Mouse (Mus musculus): ENCODE measurements around the gene Tpo. TPM values are rescaled to one million over a fixed set of nuclear protein-coding genes. Genes with fewer than 3 reads are reported as not detected.

The Tpo gene
- total RNA-seq (2012; rRNA removed) (not detected in 2 replicates), polyA plus RNA-seq (2012; ENCODE audit: insufficient read depth in 1 of 2, insufficient read length in 2 of 2, low read depth in 1 of 2, low replicate concordance in 2 of 2, missing spikeins in 1 of 2) (not detected)

DNA sequence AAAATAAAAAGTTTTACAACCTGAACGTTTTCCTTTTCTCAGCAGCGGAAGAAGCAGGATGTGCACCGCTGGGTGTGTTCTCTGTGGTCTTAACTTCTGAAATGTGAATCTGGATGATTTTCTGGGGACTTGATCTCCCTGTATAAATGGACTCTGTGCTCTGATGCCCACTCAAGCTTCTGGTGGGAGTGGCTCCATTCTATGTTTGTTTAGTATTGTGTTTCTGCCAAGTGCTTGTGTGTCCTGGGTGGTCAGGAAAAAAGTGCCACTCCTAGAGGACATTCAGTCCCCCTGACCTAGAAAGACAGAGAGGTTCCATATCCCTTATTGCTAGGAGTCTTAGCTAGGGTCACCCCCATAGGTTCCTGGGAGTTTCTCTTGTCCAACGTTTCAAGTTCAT, at the start of gene Tpo:
Tpo (minus strand) TSS at position 101 of the 400 bp plus-strand sequence.
- no peaks in the 10 kb centered on the region for H3K9me3 ChIP-seq (replicated peaks; ENCODE audit: insufficient read depth, low read length)

DNA sequence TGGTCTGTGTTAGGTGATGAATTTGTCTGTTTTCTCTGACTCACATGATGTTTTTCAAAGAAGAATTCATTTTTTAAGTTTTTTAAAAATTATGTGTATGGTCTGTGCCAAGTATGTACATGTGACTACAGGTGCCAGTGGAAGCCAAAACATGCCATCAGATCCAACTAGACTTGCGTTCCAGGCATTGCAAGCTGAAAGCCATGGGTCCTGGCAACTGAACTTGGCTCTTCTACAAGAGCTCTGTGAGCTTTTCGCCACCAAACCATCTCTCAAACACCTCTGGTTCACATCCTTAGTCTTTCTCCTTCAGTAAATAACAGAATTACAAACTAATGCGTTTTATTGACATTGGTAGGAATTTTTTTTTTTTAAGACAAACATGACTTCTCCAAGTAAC, 49.3 kb upstream of the Tpo start:
- no peak overlapping the region for H3K4me3 ChIP-seq (ENCODE audit: control insufficient read depth in 1 of 2, insufficient read depth in 1 of 2, low read depth in 2 of 2, low read length in 2 of 2)
- no peaks in the 10 kb centered on the region for H3K9me3 ChIP-seq (replicated peaks; ENCODE audit: insufficient read depth, low read length)
- DNase-seq (ENCODE audit: low read depth, low spot score): no peak
- no peak overlapping the region for H3K9ac ChIP-seq (ENCODE audit: control insufficient read depth, low read depth, low read length, poor library complexity, severe bottlenecking)
- no peak for TF ChIP-seq ZNF384 (IDR thresholded peaks at IDR 0.05; ENCODE audit: low read depth, low read length)
- no peak for TF ChIP-seq SIN3A (IDR thresholded peaks at IDR 0.05; ENCODE audit: low read length)
- no peaks in the 10 kb centered on the region for H3K27me3 ChIP-seq (ENCODE audit: control insufficient read depth in 1 of 2, insufficient read depth in 2 of 2, low read length in 2 of 2)
- H3K36me3 ChIP-seq (ENCODE audit: control insufficient read depth in 1 of 2, insufficient read depth in 2 of 2, low read length in 2 of 2): no peaks in the 10 kb centered on the region
- H3K79me2 ChIP-seq (ENCODE audit: control insufficient read depth, insufficient read depth, low read length, poor library complexity): no peaks in the 10 kb centered on the region
- H3K4me1 ChIP-seq (ENCODE audit: control insufficient read depth in 1 of 2, insufficient read depth in 2 of 2, low read length in 2 of 2): no peaks in the 10 kb centered on the region
- no peak overlapping the region for H3K27ac ChIP-seq (ENCODE audit: control insufficient read depth, low read depth, low read length)

More for the DNA sequence above, at the start of gene Tpo:
- no peaks in the 10 kb centered on the region for H3K36me3 ChIP-seq (ENCODE audit: control insufficient read depth in 1 of 2, insufficient read depth in 2 of 2, low read length in 2 of 2)
- no peaks in the 10 kb centered on the region for H3K79me2 ChIP-seq (ENCODE audit: control insufficient read depth, insufficient read depth, low read length, poor library complexity)
- no peak for TF ChIP-seq MEF2A (IDR thresholded peaks at IDR 0.05; ENCODE audit: extremely low read depth, insufficient replicate concordance, low read depth, low read length, poor library complexity, severe bottlenecking)
- TF ChIP-seq KAT2A (conservative IDR thresholded peaks at IDR 0.05; ENCODE audit: low read depth, low read length): no peak
- TF ChIP-seq NELFE (IDR thresholded peaks at IDR 0.05; ENCODE audit: low read depth, low read length): no peak
- no peak for TF ChIP-seq ZKSCAN1 (IDR thresholded peaks at IDR 0.05; ENCODE audit: low read depth, low read length)
- TF ChIP-seq HCFC1 (IDR thresholded peaks at IDR 0.05; ENCODE audit: low read depth, low read length): no peak
- no peak for TF ChIP-seq ETS1 (IDR thresholded peaks at IDR 0.05; ENCODE audit: low read depth, low read length)
- TF ChIP-seq MXI1 (IDR thresholded peaks at IDR 0.05; ENCODE audit: low read depth, low read length): no peak
- no peaks in the 10 kb centered on the region for H3K27me3 ChIP-seq (ENCODE audit: control insufficient read depth in 1 of 2, insufficient read depth in 2 of 2, low read length in 2 of 2)
- no peak within 1 kb of the TSS for H3K27ac ChIP-seq (ENCODE audit: control insufficient read depth, low read depth, low read length)
- DNase-seq (ENCODE audit: low read depth, low spot score): no peak
- H3K9ac ChIP-seq (ENCODE audit: control insufficient read depth, low read depth, low read length, poor library complexity, severe bottlenecking): no peak within 1 kb of the TSS
- H3K4me1 ChIP-seq (ENCODE audit: control insufficient read depth in 1 of 2, insufficient read depth in 2 of 2, low read length in 2 of 2): no peaks in the 10 kb centered on the region
- no peak within 1 kb of the TSS for H3K4me3 ChIP-seq (ENCODE audit: control insufficient read depth in 1 of 2, insufficient read depth in 1 of 2, low read depth in 2 of 2, low read length in 2 of 2)

GRCm38 (mm10) chr12:30179623-30180022, 47.2 kb upstream of the Tpo start:
- Histone ChIP-seq H3K4me1 (ENCODE audit: control insufficient read depth in 1 of 2, insufficient read depth in 2 of 2, low read length in 2 of 2) (no peaks in the 10 kb centered on the region), H3K4me3 (ENCODE audit: control insufficient read depth in 1 of 2, insufficient read depth in 1 of 2, low read depth in 2 of 2, low read length in 2 of 2) (no peak overlapping the region), H3K27me3 (ENCODE audit: control insufficient read depth in 1 of 2, insufficient read depth in 2 of 2, low read length in 2 of 2) (no peaks in the 10 kb centered on the region), H3K9ac (ENCODE audit: control insufficient read depth, low read depth, low read length, poor library complexity, severe bottlenecking) (no peak overlapping the region), H3K79me2 (ENCODE audit: control insufficient read depth, insufficient read depth, low read length, poor library complexity) (no peaks in the 10 kb centered on the region), H3K27ac (ENCODE audit: control insufficient read depth, low read depth, low read length) (no peak overlapping the region), H3K36me3 (ENCODE audit: control insufficient read depth in 1 of 2, insufficient read depth in 2 of 2, low read length in 2 of 2) (no peaks in the 10 kb centered on the region), H3K9me3 (replicated peaks; ENCODE audit: insufficient read depth, low read length) (no peaks in the 10 kb centered on the region)
- no peak for DNase-seq (ENCODE audit: low read depth, low spot score)
- TF ChIP-seq ETS1 (IDR thresholded peaks at IDR 0.05; ENCODE audit: low read depth, low read length) (no peak), GATA1 (IDR thresholded peaks at IDR 0.05; ENCODE audit: low read depth, low read length) (no peak), SMC3 (IDR thresholded peaks at IDR 0.05; ENCODE audit: low read depth, low read length) (no peak), ZNF384 (IDR thresholded peaks at IDR 0.05; ENCODE audit: low read depth, low read length) (no peak), CHD1 (IDR thresholded peaks at IDR 0.05; ENCODE audit: low read depth, low read length) (no peak), MYC (IDR thresholded peaks at IDR 0.05; ENCODE audit: low read depth, low read length) (no peak), SIN3A (IDR thresholded peaks at IDR 0.05; ENCODE audit: low read length) (no peak), MEF2A (IDR thresholded peaks at IDR 0.05; ENCODE audit: extremely low read depth, insufficient replicate concordance, low read depth, low read length, poor library complexity, severe bottlenecking) (no peak), ELF1 (IDR thresholded peaks at IDR 0.05; ENCODE audit: low read depth, low read length) (no peak), GABPA (IDR thresholded peaks at IDR 0.05; ENCODE audit: low read depth, low read length) (no peak), POLR2A (IDR thresholded peaks at IDR 0.05; ENCODE audit: control insufficient read depth in 1 of 2, insufficient read depth in 1 of 2, low read depth in 1 of 2, low read length in 2 of 2, poor library complexity in 1 of 2) (no peak), JUND (IDR thresholded peaks at IDR 0.05; ENCODE audit: low read depth, low read length) (no peak), USF1 (IDR thresholded peaks at IDR 0.05; ENCODE audit: low read depth, low read length) (no peak)
